Mouse (Mus musculus) liver, embryonic 14.5 days (tissue): ENCODE measurements at regions not wholly inside any gene's neighbourhood (a gene's known extent, or its start where the extent isn't known, plus 50 kb on each side); places are given as distances from the start of the nearest gene placed in this dataset.

Source experiments
- ATAC-seq: fragments of 200-750 bp; cut with Nextera tagmentation; 2 replicates; pipeline ENCODE4 v1.8.0; 2017; ENCODE audit warnings: moderate number of reproducible peaks, mild to moderate bottlenecking, moderate library complexity; ENCODE audit not compliant: insufficient read depth
- DNase-seq, 3 experiments: peaks; one replicate each; pipeline ENCODE4 v3.0.0-alpha.2; 2012 to 2013; ENCODE audit warnings: low read depth in 3 of 3, low spot score in 3 of 3
- H3K27ac ChIP-seq: fragments of 300-500 bp; sonication (generic); 2 replicates; pipeline ENCODE4 v1.5.1; 2014; ENCODE audit warnings: moderate library complexity, mild to moderate bottlenecking, control low read depth, inconsistent platforms
- H3K27me3 ChIP-seq: fragments of 300-500 bp; sonication (generic); 2 replicates; pipeline ENCODE4 v1.6.1; 2014; ENCODE audit warnings: mild to moderate bottlenecking, low read length, moderate library complexity; ENCODE audit not compliant: control insufficient read depth, insufficient read depth
- H3K36me3 ChIP-seq: fragments of 300-500 bp; sonication (generic); replicated peaks from 2 replicates; pipeline ENCODE4 v1.6.1; 2014; ENCODE audit warnings: low read depth; ENCODE audit not compliant: control insufficient read depth, insufficient read depth
- H3K4me1 ChIP-seq, 2 experiments: fragments of 200-500 bp in 1 of 2; fragments of 300-500 bp in 1 of 2; sonication (generic) in 1 of 2; replicated peaks; 2 replicates each; pipeline ENCODE4 v1.6.1; 2012 to 2014; ENCODE audit warnings: antibody characterized with exemption in 1 of 2, inconsistent platforms in 1 of 2, low read length in 1 of 2; ENCODE audit not compliant: control insufficient read depth in 2 of 2, insufficient read depth in 2 of 2
- H3K4me2 ChIP-seq: fragments of 300-500 bp; sonication (generic); 2 replicates; pipeline ENCODE4 v1.6.1; 2014; ENCODE audit warnings: low read depth, mild to moderate bottlenecking, control low read depth, moderate library complexity
- H3K4me3 ChIP-seq, 2 experiments: fragments of 200-500 bp in 1 of 2; fragments of 300-500 bp in 1 of 2; sonication (generic) in 1 of 2; 2 replicates each; pipeline ENCODE4 v1.5.1; 2012 to 2014; ENCODE audit warnings: low read depth in 2 of 2, low read length in 2 of 2, mild to moderate bottlenecking in 2 of 2, control low read depth in 1 of 2, inconsistent platforms in 1 of 2, moderate library complexity in 1 of 2; ENCODE audit not compliant: insufficient read depth in 1 of 2
- H3K9ac ChIP-seq: fragments of 300-500 bp; sonication (generic); replicated peaks from 2 replicates; pipeline ENCODE4 v1.6.1; 2014; ENCODE audit warnings: mild to moderate bottlenecking, control low read depth, moderate library complexity
- H3K9me3 ChIP-seq: fragments of 300-500 bp; sonication (generic); 2 replicates; pipeline ENCODE4 v1.6.1; 2016; ENCODE audit warnings: low read length, mixed read lengths; ENCODE audit not compliant: control insufficient read depth
- CTCF ChIP-seq: IDR thresholded peaks from 2 replicates; pipeline ENCODE4 v1.5.1; 2016; ENCODE audit warnings: antibody characterized with exemption, low read depth, control low read depth
- EP300 ChIP-seq: IDR thresholded peaks from 2 replicates; pipeline ENCODE4 v1.6.1; 2016; ENCODE audit warnings: antibody characterized with exemption, low read depth
- WGBS: fragments of 180-500 bp; shearing (Covaris S2); extraction: QIAGEN DNeasy Blood & Tissue Kit; methylation state at CpG from one replicate; pipeline ENCODE4 v1.1.7; 2014; ENCODE audit not compliant: insufficient replicate concordance; 5-methylcytosine and 5-hydroxymethylcytosine counted together

- ATAC-seq (no peak), DNase-seq (no peak)
- Histone ChIP-seq H3K4me3 (no peak overlapping the region), H3K27ac (no peak overlapping the region), H3K36me3 (no peaks in the 10 kb centered on the region), H3K9me3 (no peaks in the 10 kb centered on the region), H3K4me1 (no peaks in the 10 kb centered on the region), H3K9ac (no peak overlapping the region), H3K27me3 (no peaks in the 10 kb centered on the region), H3K4me2 (no peak overlapping the region)
- TF ChIP-seq CTCF (no peak), EP300 (no peak)
- WGBS: 72% methylated on average over 4 of the region's 4 CpGs
Observed at GRCm38 (mm10) chr3:129476250-129476649, 55.9 kb upstream of the Elovl6 start.

GRCm38 (mm10) chr3:129478093-129478492, 54.1 kb upstream of the Elovl6 start:
- no peaks in the 10 kb centered on the region for H3K27me3 ChIP-seq
- H3K4me3 ChIP-seq: no peak overlapping the region
- 66% methylated on average over 7 of the region's 7 CpGs for WGBS
- ATAC-seq (no peak), DNase-seq (no peak)
- H3K9ac ChIP-seq: no peak overlapping the region
- no peak overlapping the region for H3K4me2 ChIP-seq
- H3K4me1 ChIP-seq: no peaks in the 10 kb centered on the region
- H3K27ac ChIP-seq: no peak overlapping the region
- H3K36me3 ChIP-seq: no peaks in the 10 kb centered on the region
- no peak for TF ChIP-seq CTCF
- TF ChIP-seq EP300: no peak
- H3K9me3 ChIP-seq: no peaks in the 10 kb centered on the region

- TF ChIP-seq CTCF: no peak
- no peak for TF ChIP-seq EP300
- no peak overlapping the region for H3K4me2 ChIP-seq
- H3K27me3 ChIP-seq: no peaks in the 10 kb centered on the region
- ATAC-seq (no peak), DNase-seq (no peak)
- no peak overlapping the region for H3K9ac ChIP-seq
- H3K9me3 ChIP-seq: no peaks in the 10 kb centered on the region
- H3K27ac ChIP-seq: no peak overlapping the region
- no peak overlapping the region for H3K4me3 ChIP-seq
- WGBS: 77% methylated on average over 3 of the region's 3 CpGs
- no peaks in the 10 kb centered on the region for H3K4me1 ChIP-seq
- H3K36me3 ChIP-seq: no peaks in the 10 kb centered on the region
Observed at GRCm38 (mm10) chr3:129481293-129481692, 50.9 kb upstream of the Elovl6 start.
